Mouse (Mus musculus) lung, postnatal 0 days (tissue): ENCODE data around the gene Hepacam2.

Source experiments
- CTCF ChIP-seq: IDR thresholded peaks from 2 replicates; pipeline ENCODE4 v1.5.1; 2016; ENCODE audit warnings: antibody characterized with exemption, mild to moderate bottlenecking
- EP300 ChIP-seq: IDR thresholded peaks from 2 replicates; pipeline ENCODE4 v1.6.1; 2016; ENCODE audit warnings: antibody characterized with exemption, mild to moderate bottlenecking, control low read depth

- TF ChIP-seq CTCF (no peak), EP300 (no peak)
These were observed 21.8 kb downstream of the Hepacam2 start for GRCm38 (mm10) chr6:3476299-3476698.
